Mouse (Mus musculus): ENCODE data around the gene Prkab1.

Gene Prkab1

DNA sequence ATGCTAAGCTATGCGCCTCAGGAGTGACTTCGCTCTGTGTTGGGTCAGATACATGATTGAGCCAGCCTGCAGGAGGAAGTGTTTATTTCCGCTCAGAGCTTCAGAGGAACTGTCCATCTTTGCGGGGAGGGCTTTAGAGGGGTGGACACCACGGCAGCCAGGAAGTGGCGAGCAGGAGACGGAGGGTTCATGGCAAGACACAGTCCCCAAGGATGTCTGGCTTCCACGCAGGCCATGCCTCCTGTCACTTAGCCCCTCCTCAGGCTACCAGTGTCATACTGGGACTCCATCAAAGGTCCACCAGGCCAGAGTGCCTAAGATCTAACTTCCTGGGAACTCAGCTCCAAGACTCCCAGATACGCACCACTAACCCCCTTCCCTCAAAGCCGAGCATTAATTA lies 46.6 kb downstream of the Prkab1 start:
- no peak for DNase-seq

DNA sequence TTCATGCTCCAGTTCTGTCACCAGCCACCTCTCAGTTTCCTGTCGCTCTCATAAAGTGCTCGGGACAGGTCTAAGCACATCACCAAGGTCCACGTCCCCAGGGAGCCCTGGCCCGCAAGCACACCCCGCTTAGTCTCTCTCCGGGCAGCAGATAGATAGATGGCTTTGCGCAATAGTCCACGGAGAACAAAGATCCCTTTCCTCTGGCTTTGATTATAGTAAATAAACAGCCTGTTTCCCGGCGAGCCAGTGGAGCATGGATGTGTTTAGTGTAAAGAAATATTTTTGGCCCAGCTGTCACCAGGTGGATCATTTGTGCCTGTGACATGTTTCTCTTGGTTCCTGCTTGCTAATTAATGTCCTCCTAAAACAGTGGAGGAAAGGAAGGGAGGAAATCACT lies 47.0 kb downstream of the Prkab1 start:
- DNase-seq = no peak

DNA sequence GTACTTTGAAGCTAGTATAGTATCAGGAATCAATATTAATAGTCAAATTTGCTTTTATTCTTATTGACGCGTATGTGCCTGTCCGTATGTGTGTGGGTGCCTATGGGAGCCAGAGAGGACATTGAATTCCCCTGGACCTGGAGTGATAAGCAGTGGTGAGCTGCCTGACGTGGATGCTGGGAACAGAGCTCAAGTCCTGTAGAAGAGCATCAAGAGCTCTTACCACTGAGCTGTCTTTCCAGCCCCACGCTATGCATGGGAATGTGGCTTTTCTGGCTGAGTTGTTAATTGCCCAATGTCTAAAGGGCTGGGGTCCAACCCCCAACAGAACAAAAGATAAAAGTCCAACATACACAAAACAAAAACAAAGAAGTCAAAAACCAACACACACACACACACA lies 47.9 kb downstream of the Prkab1 start:
- no peak for DNase-seq

DNA sequence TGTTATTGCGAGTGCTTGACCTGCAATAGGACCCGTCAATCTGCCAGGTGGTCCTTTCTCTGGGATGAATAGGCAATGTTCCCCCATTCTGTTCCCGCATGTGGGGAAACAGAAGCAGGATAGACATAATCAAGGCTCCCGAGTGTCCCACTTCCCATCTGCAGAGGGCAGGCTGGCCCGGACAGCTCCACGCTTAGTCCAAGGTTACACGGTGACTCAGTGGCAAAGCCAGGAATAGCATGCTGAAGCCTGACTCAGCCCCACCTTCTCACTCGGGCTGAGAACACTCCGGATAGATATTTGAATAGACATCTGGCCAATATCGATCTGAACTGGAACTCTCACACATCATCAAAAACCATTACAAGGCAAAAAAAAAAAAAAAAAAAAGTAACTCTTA lies 48.6 kb downstream of the Prkab1 start:
- no peak for DNase-seq

DNA sequence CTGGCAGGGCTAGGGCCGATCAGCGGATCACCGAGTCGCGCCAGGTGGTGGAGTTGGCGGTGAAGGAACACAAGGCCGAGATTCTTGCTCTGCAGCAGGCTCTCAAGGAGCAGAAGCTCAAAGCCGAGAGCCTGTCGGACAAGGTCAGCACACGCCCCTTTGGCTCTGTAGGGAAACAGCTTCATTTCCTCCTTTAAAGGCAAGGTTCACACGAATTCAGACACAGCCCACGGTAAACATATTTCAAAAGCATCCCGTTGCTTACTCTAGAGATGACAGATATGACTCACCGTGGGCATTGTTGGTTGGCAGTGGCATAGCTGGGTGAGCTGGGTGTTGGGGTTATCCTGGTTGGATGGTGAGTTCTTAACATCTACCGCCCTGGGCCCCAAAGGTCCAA lies 53.1 kb downstream of the Prkab1 start:
- DNase-seq = no peak
